Mouse (Mus musculus): Measurements from ENCODE around the gene Brd2.

GRCm38 (mm10) chr17:34094283-34095035 is 28.0 kb downstream of the Brd2 start:
- TF ChIP-seq CTCF (IDR thresholded peaks at IDR 0.05; ENCODE audit: borderline replicate concordance, control insufficient read depth, extremely low read depth, insufficient read depth, low read length, poor library complexity) (no peak), POLR2A (IDR thresholded peaks at IDR 0.05; ENCODE audit: control insufficient read depth, extremely low read depth, insufficient read depth, low read length, poor library complexity) (no peak)

Measured in thymus, adult 2 months (tissue).